Mouse (Mus musculus): Measurements from ENCODE around the gene 1600012H06Rik.

GRCm38 (mm10) chr17:14921582-14921981, 21.4 kb upstream of the 1600012H06Rik start:
- TF ChIP-seq POLR2A (IDR thresholded peaks at IDR 0.05; ENCODE audit: borderline replicate concordance, control insufficient read depth, low read depth, low read length) = no peak
- TF ChIP-seq CTCF (IDR thresholded peaks at IDR 0.05; ENCODE audit: control insufficient read depth, insufficient read depth, low read length) = no peak
